Mouse (Mus musculus) retina, adult 2 months (tissue): ENCODE measurements around the gene Trabd2b.

ENCODE experiments used
- DNase-seq: peaks from one replicate; pipeline ENCODE4 v3.0.0-alpha.2; 2012; ENCODE audit warnings: low read depth, low spot score

Trabd2b gene

DNA sequence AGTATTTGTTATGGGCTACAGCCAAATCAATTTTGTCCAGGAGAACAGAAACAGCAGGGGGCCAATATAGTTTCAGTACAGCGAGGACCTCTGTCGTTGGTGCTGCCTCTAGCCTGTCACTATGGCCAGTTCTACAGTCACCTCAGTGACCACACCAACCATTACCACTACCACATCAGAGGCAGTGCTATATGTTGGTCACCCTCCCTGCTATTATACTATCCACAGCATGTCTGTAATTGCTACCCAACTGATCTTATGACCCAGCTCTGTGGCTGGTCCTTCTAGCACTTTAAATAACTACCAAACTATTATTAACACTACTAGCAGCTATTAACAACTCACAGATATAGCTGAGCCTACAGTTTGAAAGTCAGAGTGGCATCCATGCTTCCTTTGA is 87.5 kb downstream of the Trabd2b start:
- no peak for DNase-seq

DNA sequence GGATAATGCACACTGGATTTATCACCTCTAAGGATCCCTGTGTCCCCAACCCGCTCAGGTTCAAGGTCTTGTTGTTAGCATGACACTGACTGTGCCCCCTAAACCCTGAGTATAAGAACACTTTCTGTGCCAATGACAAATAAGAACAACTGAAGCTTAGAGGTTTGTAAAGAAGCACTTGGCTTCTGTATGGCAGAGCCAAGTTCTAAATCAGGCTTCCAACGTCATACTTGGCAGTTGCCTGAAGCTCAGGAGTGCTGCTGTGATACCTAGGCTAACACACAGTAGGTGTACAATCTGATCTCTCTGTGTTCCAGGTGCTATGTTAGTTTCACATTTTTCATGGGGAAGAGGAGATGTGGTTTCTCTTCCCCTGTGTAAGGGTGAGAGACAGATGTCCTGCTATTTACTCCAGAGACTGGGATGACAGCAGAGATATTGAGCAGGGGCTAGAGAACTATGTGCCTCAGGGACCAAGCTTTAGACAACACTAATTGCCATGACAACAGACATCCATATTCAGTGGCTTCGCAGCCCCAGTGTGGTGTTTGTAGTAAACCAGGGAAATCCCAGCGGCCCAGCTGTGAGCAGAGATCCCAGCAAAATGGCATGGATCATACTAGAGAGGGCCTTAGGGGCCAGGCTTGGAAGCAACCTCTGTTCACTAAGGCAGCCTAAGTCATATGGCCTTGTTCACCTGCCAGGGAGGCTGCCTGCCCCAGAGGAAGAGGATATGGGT is 89.3 kb downstream of the Trabd2b start:
- DNase-seq: no peak

DNA sequence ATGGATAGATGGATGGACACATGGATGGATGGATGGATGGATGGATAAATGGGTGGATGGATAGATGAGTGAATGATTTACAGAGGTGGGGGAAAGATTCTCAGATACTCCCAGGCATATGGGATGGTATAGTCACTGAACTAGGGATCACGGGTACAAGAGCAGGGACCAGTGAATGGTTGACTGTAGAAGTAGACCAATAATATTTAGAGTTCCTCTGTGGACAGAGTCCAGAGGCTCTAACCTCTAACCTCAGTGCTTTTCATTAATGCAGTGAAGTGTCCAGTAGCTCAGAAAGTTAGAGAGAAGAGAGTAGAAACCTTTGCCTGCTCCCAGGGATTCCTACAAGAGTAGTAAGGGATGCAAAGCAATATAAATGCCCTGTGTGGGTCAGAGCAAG is 93.1 kb downstream of the Trabd2b start:
- no peak for DNase-seq

DNA sequence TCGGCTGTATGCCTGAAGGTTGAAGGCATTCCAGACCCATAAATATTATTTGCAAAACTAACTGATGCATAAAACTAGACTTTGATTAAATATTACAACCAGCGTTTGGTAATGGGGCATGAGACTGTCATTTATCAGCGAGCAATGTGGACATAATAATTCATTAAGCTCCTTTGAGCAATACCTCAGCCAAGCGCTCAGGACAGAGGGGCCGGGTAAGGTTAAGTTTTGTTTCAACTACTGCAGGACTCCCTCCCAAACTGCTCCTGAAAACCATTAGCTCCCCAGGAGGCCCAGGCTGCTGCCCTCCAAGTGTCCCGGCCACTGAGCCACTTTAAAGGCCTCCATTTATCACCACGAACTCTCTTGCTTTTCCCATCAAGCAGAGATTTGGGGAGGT is 93.8 kb downstream of the Trabd2b start:
- DNase-seq: no peak

DNA sequence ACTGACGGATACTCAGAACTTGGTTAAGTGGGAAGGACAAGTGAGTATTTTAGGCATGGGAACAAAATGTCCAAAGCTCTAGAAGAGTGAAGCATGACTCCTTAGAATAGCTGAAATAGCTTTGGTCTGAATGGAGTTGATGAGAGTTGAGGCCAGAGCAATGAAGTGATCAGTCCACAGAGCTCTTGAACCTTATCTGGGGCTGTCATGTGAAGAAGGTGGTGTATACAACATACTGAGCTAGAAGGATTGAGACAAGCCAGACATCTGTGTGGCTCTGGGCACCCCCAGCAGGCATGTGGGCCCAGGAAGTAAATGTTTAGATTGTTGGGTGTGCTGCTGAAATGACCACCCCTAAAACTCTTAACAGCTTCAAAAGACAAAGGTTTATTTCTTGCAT is 94.5 kb downstream of the Trabd2b start:
- no peak for DNase-seq

DNA sequence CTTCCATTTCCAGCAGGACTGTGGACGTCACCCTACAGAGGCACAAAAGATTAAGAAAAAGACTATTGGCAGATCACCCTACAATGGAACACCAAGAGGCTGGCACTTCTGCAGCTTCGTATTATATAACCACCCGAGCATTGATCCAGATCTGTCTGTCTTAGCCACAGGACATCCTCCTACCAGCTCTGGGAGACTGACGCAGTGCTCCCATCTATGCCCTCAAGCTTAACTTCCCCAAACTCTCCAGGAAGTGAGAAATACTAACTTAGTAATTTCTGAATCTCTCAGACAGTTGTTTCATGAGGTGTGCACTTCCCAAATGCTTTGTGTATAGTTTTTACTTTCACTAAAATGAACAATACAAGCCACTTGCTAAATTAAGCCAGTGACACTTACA is 95.1 kb downstream of the Trabd2b start:
- no peak for DNase-seq

DNA sequence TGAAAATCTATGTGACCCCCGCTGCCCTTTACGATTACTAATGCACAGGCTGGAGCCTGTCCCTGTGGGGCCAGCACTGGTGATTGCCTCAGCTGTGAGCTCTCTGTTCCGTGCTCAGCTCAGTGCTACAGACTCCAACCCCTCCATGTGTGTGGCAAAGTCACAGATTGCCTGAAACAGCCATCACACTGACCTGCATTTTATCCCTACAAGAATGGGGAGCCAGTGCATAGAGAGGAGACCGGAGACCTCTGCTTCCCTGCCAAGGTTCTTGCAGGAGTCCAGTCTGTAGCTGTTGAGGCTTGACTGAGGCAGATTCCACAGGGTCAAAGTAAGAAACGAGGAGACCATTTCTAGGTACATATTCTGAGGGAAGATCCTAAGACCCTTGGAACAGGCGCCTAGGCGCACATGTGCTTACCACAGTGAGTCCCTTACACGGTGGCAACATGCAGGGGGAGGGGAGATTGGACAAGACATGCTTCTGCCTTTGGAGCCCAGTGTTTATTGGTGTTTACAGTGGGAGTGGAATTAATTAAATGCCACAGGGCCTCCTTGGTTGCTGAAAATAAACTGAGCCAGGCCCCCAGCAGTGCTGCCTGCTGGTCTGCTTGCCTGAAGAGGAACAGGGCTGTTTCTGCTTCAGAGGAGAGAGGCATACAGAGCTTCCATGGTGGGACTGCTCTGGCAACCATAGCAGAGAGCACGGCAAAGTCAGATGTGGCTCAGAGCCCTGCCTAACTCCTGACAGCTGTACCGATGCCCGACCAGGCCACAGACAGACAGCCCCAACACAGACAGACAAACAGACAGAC is 97.9 kb downstream of the Trabd2b start:
- DNase-seq: no peak

DNA sequence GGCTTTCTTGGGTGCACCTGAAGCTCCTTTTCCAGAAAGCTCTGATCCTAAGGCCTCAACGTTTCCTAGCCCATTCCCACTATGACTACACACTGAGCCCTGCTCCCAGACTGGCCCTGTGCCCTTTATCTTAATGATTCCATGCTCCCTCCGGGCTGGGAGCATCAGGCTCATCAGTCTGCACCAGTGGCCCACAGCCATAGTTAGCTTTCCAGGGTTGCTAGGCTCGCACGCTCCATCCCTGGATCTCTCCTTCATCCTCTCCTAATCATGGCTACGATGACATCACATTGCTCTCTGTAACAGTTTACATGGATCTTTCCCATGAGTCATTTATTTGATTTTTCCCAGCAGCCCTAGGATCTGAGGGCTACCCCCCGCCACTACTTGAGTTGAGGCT is 103.1 kb downstream of the Trabd2b start:
- no peak for DNase-seq

DNA sequence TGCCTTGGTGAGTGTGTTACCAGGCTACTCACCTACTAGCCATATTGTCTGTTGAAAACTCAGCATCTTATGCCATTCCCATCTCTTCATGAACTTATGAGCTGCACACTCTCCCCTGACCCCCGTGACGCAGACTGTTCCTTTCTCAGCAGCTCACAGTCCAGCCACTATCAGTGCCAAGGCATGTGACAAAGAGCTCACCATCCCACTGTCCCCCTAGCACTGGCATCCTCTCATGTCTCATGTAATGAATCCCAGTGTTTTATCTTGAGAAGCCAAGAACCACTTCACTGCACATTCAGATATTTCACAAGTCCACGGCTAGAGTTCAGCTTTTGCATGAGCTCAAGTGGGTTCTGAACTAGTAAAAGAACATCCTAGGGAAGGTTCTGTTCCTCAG is 105.1 kb downstream of the Trabd2b start:
- DNase-seq: no peak

DNA sequence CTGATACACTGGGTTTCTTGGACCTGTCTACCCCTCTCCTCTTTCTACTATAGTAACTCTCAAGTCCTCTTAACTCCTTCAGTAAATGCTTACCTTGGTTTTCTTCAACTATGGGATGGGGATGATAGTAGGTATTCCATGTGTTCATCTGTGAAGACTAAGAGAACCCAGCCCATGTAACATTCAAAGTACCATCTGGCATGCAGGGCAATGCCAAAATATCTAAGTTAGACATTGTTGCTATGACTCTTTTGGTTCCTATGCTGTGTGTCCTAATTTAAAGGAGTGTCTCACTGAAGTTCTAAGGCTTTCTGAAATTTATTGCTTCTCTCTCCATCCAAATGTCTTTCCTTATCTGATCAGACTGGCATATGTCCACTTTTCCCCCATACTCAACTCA is 106.6 kb downstream of the Trabd2b start:
- DNase-seq: no peak

DNA sequence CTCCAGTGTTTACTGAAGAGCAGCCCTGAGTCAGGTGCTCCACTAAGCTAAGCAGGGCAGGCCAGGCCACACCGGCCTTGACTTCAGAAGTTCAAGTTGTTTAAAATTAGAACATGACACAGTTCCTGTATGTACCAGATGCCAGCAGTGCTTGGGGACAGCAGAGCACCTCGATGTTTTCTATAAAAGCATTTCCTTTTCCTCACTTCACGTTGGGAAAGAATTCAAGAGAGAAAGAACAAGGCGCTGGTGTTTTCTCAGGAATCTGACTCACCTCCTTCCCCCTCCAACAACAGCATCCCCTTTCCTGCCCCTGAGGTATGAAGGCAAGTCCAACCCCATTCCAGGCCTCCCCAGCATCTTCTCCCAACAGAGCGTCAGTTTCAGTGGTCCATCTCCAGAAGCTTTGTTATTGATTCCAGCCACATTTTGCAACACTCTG is 108.8 kb downstream of the Trabd2b start:
- DNase-seq: no peak

DNA sequence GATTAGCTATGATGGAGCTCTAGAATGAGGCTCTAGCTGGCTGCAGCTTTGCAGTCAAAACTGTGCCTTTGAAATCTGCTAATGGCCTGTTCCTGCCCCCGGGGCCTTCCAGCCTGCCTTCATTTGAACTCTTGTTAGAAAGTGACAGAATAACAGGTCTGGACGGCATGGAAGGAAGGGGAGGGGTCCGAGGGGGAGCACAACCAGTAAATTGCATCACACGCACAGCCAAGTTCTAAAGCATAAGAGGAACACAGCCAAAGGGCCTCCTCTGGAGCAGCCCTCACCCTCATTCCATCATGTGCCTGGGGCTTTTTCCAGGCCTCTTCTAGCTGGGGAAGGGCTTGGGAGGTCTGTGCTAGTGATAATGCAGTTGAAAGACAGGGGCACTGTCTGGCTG is 110.1 kb downstream of the Trabd2b start:
- no peak for DNase-seq

DNA sequence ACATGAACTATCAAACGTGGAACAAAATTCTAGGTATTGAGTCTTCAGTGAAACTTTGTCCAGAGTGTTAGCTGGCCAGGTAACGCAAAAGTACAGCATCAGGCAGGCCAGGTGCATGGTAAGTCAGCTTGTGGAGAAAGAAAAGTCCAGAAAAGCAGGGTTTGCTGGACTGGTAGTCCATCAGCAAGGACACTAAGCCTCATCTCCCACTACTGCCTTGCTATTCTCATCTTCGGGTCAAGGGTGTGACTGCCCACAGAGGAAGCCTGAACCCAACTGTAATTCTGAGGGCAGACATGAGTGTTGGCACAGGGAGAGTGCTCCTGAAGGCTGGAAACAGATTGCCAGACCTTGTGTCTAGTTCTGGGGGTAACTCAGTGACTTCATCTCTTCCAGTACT is 111.5 kb downstream of the Trabd2b start:
- DNase-seq: no peak

DNA sequence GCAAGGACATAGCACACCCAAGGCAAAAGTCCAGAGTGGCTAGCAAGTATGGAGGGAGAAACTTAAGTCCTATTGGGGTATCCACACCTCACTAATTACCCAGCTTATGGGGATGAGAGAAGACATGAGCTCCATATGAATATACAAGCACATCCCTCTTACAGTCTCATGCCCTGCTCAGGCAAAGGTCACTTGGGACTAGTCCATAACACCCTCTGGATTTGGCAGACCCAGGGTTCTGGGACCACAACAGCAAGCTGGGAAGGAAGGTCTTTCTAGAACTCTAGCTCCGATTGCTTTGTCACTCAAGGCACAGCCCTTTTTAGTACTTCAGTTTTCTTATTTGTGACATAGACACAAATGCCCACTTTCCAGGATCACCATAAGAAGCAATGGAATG is 112.0 kb downstream of the Trabd2b start:
- no peak for DNase-seq

DNA sequence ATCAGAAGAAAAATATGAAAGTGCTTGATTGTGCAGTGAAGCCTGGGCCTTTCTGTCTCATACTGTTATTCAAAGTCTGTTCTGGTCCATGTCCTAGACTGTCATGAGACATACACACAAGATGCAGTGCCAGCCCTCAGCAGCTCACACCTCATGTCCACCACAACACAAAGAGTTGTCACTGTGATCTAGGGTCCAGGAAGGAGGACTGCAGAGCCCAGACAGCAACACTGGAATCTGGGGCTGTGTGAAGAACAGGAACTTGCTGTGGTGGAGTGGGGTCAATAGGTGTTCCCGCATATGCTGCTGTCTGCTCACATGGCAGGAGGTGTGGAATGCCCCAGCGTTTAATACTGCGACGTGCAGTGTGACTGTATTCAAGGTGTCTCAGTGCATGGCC is 112.8 kb downstream of the Trabd2b start:
- DNase-seq: no peak

DNA sequence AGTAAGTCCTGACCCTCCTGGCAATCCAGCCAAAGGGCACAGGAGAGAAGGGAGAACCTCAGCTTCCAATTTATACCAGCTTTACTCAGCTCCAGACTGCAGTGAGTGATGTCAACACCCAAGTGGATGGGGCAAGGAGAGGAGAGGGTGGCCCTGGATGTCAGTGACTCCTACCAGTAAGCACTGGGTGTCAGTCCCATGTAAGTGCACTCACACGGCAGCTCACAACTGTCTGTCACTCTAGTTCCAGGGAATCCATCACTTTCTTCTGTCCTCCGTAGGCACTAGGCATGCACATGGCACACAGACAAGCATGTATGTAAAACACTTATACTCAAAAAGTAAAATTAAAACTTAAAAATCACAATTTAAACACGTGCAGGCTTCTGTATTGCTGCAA is 113.4 kb downstream of the Trabd2b start:
- DNase-seq: no peak

DNA sequence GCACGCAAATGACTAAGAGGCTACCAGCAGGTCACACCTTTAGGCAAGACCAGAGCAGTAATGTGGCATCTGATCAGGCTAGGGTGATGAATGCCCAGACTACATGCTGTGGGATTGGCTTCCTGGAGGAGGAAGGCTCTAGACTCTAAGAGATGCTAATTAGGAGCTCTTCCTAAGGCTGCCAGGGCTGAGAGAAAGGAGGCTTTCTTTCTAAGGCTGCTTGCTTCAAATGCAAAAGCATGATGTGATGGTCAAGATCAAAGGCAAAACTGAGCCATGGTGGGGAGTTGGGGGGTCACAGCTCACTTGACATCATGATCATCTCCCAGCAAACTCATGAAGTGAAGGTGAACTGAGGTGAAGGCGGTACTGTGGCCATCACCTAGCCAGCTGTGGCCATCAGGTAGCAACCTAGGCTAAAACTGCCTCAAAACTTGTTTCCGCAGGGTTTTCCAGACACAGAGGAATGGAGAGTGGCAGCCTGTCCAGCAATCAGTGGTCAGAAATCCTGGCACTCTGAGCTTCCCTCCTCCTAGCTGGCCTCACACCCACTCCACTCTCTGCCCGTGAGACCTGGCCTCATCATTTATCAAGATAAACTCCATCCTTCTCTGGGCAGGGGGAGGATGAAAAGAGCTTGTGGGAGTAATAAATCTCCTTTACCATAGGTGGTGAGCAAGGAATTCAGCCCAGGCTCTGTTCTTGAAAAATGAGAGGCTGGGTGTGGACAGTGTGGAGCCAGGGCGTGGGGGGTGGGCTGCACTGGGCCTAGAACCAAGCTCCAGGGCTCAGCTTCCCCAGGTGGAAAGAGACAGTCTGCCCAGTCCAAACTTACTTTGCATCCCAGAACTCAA is 117.0 kb downstream of the Trabd2b start:
- no peak for DNase-seq

DNA sequence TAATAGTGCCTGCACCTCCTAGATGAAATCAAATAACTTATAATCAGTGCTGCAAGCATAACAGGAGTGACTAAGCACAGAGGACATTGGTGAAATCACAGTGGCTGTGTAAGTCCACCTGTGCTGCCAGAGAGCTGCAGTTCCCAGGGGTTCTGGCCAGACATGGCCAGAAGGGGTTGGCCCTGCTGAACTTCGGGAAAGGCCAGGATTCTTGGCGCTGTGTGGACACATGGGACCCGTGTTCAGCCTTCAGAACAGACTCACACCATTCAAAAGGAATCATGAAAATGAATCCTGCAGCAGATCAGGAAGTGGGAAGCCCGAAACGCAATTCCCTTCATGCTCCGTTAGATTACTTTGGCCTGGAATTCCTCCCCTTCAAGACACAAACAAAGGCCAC is 125.1 kb downstream of the Trabd2b start:
- DNase-seq: no peak

DNA sequence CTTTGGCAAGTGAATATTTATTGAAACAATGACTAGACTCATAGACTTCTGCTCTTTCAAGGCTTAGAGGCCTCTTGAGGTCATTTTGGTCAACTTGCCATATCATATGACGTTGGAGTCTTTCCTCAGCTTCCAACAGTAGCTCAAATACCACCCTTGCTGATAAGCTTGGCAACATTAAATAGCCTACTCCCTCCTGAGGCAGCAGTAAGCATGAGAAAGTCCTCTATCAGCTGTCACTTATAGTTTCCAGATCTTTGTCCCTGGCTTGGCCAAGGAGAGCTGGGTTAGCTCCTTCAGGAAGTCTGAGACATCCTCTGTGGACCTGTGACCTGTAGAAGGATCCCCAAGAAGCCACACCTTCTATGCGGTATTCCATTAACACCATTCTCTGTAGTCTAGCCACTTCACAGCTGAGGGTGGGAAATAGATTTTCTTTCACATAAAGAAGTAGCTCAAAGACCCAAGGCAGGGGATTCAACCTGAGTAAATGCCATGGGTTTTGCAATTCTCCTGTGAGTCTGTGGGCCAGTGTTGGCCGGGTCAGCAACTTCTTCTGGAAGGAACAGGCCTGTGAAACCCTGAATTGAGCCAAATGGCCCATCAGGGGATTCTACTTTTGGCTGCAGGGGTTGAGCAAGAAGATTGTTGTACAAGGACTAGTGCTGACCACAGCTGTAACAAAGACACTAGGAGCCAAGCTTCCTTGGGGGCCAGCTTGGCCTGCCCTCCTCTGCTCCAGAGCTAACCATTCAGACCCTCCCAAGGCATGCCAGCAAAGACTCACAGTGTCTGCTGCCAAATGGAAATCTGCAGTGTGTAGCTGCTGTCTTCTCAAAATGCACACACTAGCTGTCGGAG is 127.6 kb downstream of the Trabd2b start:
- no peak for DNase-seq

DNA sequence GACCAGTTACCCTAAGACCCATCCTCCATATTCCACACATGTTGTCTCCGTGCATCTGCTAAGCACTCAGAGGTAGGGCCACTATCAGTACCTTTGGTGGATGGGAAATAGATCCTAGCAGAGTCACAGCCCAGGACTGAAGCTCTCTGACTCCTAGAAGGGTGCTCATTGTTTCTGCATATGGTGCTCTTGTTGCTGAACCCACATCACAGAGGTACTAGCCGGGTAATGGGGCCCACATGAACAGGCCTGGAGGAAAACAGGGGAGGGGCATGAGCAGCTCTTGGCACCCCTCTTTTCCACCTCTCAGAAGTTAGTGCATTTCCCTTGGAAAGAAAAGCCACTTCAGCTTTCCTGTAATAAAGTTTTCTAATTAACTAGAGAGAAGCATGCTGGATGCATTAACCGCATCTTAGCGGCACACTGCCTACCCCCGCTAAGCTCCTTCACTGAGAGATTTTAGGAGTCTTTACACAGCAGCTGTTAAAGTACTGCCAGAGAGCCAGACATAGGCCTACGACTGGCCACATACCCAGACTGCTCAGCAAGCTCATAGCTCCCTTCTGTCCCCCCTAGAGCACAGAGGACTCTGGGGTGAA is 131.0 kb downstream of the Trabd2b start:
- no peak for DNase-seq

DNA sequence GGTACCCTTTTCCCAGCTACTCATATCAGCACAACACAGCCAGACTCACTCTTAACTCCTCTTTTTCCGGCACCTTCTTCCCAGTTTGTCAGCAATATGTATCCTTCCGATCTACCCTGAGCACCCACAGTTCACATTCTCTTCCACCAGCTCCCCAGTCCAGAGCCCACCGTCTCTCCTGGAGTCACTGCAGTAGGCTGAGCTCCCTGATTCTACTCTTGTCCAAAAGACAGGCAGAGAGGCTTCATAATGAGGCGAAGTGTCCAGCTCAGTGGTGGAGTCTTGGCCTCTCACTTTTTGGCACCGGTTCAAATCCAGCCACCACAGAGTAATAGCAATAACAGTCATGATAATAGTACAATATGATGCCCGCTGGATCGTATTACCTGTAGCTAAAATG is 133.5 kb downstream of the Trabd2b start:
- DNase-seq: no peak
